Mouse (Mus musculus) spleen, adult 2 months (tissue): ENCODE data around the gene Nop56.

ENCODE experiments used
- CTCF ChIP-seq: fragments of 200-500 bp; IDR thresholded peaks from 2 replicates; pipeline ENCODE4 v1.5.1; 2011; ENCODE audit warnings: mild to moderate bottlenecking, inconsistent platforms; ENCODE audit not compliant: insufficient read depth, insufficient read length, insufficient replicate concordance; ENCODE audit errors: extremely low read depth
- POLR2A ChIP-seq: fragments of 200-500 bp; IDR thresholded peaks from 2 replicates; pipeline ENCODE4 v1.6.1; 2011; ENCODE audit warnings: low read depth, low read length, inconsistent platforms

- TF ChIP-seq POLR2A (no peak), CTCF (no peak)
Observed at GRCm38 (mm10) chr2:130261914-130262313, 12.3 kb upstream of the Nop56 start.
